Mouse (Mus musculus) midbrain, embryonic 14.5 days (tissue): ENCODE measurements around the gene Lrrk2. TPM values are rescaled to one million over a fixed set of nuclear protein-coding genes. Genes with fewer than 3 reads are reported as not detected.

Experiments used
- ATAC-seq: fragments of 200-750 bp; cut with Nextera tagmentation; 2 replicates; pipeline ENCODE4 v1.8.0; 2017; ENCODE audit warnings: moderate number of reproducible peaks, moderate library complexity; ENCODE audit not compliant: low FRiP score, low TSS enrichment
- DNase-seq: peaks from one replicate; pipeline ENCODE4 v3.0.0-alpha.2; 2015
- H3K27ac ChIP-seq: fragments of 300-500 bp; sonication (generic); replicated peaks from 2 replicates; pipeline ENCODE4 v1.5.1; 2014; ENCODE audit warnings: mild to moderate bottlenecking, low read depth, low read length, moderate library complexity
- H3K27me3 ChIP-seq: fragments of 300-500 bp; sonication (generic); 2 replicates; pipeline ENCODE4 v1.6.1; 2014; ENCODE audit warnings: low read length, control low read depth, mixed read lengths; ENCODE audit not compliant: control insufficient read depth, insufficient read depth
- H3K36me3 ChIP-seq: fragments of 300-500 bp; sonication (generic); 2 replicates; pipeline ENCODE4 v1.6.1; 2014; ENCODE audit warnings: low read length, control low read depth; ENCODE audit not compliant: control insufficient read depth, insufficient read depth
- H3K4me1 ChIP-seq: fragments of 300-500 bp; sonication (generic); 2 replicates; pipeline ENCODE4 v1.6.1; 2014; ENCODE audit warnings: mild to moderate bottlenecking, antibody characterized with exemption, low read length, control low read depth; ENCODE audit not compliant: control insufficient read depth, insufficient read depth
- H3K4me2 ChIP-seq: fragments of 300-500 bp; sonication (generic); 2 replicates; pipeline ENCODE4 v1.6.1; 2014; ENCODE audit warnings: mild to moderate bottlenecking, low read length, moderate library complexity
- H3K4me3 ChIP-seq: fragments of 300-500 bp; sonication (generic); replicated peaks from 2 replicates; pipeline ENCODE4 v1.5.1; 2014; ENCODE audit warnings: low read depth, low read length
- H3K9ac ChIP-seq: fragments of 300-500 bp; sonication (generic); replicated peaks from 2 replicates; pipeline ENCODE4 v1.6.1; 2014; ENCODE audit warnings: mild to moderate bottlenecking, low read length, moderate library complexity
- H3K9me3 ChIP-seq: fragments of 300-500 bp; sonication (generic); 2 replicates; pipeline ENCODE4 v1.6.1; 2016; ENCODE audit warnings: low read length, control low read depth, mixed read lengths; ENCODE audit not compliant: control insufficient read depth
- WGBS: fragments of 180-500 bp; shearing (Covaris S2); extraction: QIAGEN DNeasy Blood & Tissue Kit; methylation state at CpG from one replicate; pipeline ENCODE4 v1.1.7; 2014; 5-methylcytosine and 5-hydroxymethylcytosine counted together
- polyA plus RNA-seq: library from polyadenylated mRNA; unstranded; fragments of >200 nt; fragmentation: Nextera tagmentation; extraction: Ambion mirVana; gene quantifications from 2 replicates; pipeline ENCODE4 v1.2.1, GENCODE M21; 2014

Gene Lrrk2
- polyA plus RNA-seq = 1.5 and 1.8 TPM in 2 replicates

- peak within 1 kb of the TSS; percentile 51 for H3K9ac ChIP-seq
- H3K4me3 ChIP-seq = peak within 1 kb of the TSS; percentile 46
- H3K27me3 ChIP-seq = peaks cover 2% of the 10 kb centered on the region; the same call in 1 of the 2 replicates
- peak within 1 kb of the TSS; percentile 77 for H3K4me2 ChIP-seq
- WGBS = 2% methylated on average over 40 of the region's 40 CpGs
- H3K27ac ChIP-seq = peak within 1 kb of the TSS; percentile 49; the same call in 1 of the 2 replicates
- H3K36me3 ChIP-seq = no peaks in the 10 kb centered on the region
- no peaks in the 10 kb centered on the region for H3K9me3 ChIP-seq
- DNase-seq = peak; percentile 79
- H3K4me1 ChIP-seq = no peaks in the 10 kb centered on the region
- peak; percentile 93 for ATAC-seq
These were observed at the start of gene Lrrk2 for GRCm38 (mm10) chr15:91672645-91673568. Gene Lrrk2 (plus strand): TSS chr15:91673175.

GRCm38 (mm10) chr15:91624475-91624874 is 48.5 kb upstream of the Lrrk2 start:
- H3K4me3 ChIP-seq = no peak overlapping the region
- no peak overlapping the region for H3K9ac ChIP-seq
- DNase-seq (no peak), ATAC-seq (no peak)
- no peak overlapping the region for H3K27ac ChIP-seq
- H3K4me1 ChIP-seq = no peaks in the 10 kb centered on the region
- H3K27me3 ChIP-seq = no peaks in the 10 kb centered on the region
- no peaks in the 10 kb centered on the region for H3K36me3 ChIP-seq
- WGBS = 89% methylated on average over 2 of the region's 2 CpGs
- H3K9me3 ChIP-seq = no peaks in the 10 kb centered on the region
- H3K4me2 ChIP-seq = no peak overlapping the region

- Histone ChIP-seq H3K4me2 (no peak overlapping the region), H3K36me3 (no peaks in the 10 kb centered on the region), H3K4me1 (no peaks in the 10 kb centered on the region), H3K4me3 (no peak overlapping the region), H3K9ac (no peak overlapping the region), H3K9me3 (no peaks in the 10 kb centered on the region), H3K27me3 (no peaks in the 10 kb centered on the region), H3K27ac (no peak overlapping the region)
- ATAC-seq (no peak), DNase-seq (no peak)
- 80% methylated on average over 3 of the region's 3 CpGs for WGBS
These were observed 43.8 kb upstream of the Lrrk2 start for GRCm38 (mm10) chr15:91629137-91629536.

- Histone ChIP-seq H3K36me3 (no peaks in the 10 kb centered on the region), H3K4me1 (no peaks in the 10 kb centered on the region), H3K9me3 (no peaks in the 10 kb centered on the region), H3K27ac (no peak overlapping the region), H3K4me3 (no peak overlapping the region), H3K9ac (no peak overlapping the region), H3K27me3 (no peaks in the 10 kb centered on the region), H3K4me2 (no peak overlapping the region)
- ATAC-seq (no peak), DNase-seq (no peak)
- WGBS = 86% methylated on average over 4 of the region's 4 CpGs
These were observed 40.5 kb upstream of the Lrrk2 start for GRCm38 (mm10) chr15:91632473-91632872.

- 81% methylated on average over 9 of the region's 9 CpGs for WGBS
- Histone ChIP-seq H3K4me1 (no peaks in the 10 kb centered on the region), H3K4me2 (no peak overlapping the region), H3K27ac (no peak overlapping the region), H3K36me3 (no peaks in the 10 kb centered on the region), H3K9ac (no peak overlapping the region), H3K9me3 (no peaks in the 10 kb centered on the region), H3K27me3 (no peaks in the 10 kb centered on the region), H3K4me3 (no peak overlapping the region)
- DNase-seq = no peak
- ATAC-seq = no peak
These were observed 39.9 kb upstream of the Lrrk2 start for GRCm38 (mm10) chr15:91633051-91633450.

GRCm38 (mm10) chr15:91633806-91634205 is 39.2 kb upstream of the Lrrk2 start:
- Histone ChIP-seq H3K27ac (no peak overlapping the region), H3K4me3 (no peak overlapping the region), H3K27me3 (no peaks in the 10 kb centered on the region), H3K4me2 (no peak overlapping the region), H3K36me3 (no peaks in the 10 kb centered on the region), H3K4me1 (no peaks in the 10 kb centered on the region), H3K9ac (no peak overlapping the region), H3K9me3 (no peaks in the 10 kb centered on the region)
- DNase-seq = no peak
- ATAC-seq = no peak
- 76% methylated on average over 6 of the region's 6 CpGs for WGBS

GRCm38 (mm10) chr15:91634236-91634635 is 38.7 kb upstream of the Lrrk2 start:
- Histone ChIP-seq H3K4me3 (no peak overlapping the region), H3K27ac (no peak overlapping the region), H3K36me3 (no peaks in the 10 kb centered on the region), H3K4me1 (no peaks in the 10 kb centered on the region), H3K27me3 (no peaks in the 10 kb centered on the region), H3K9ac (no peak overlapping the region), H3K9me3 (no peaks in the 10 kb centered on the region), H3K4me2 (no peak overlapping the region)
- ATAC-seq (no peak), DNase-seq (no peak)
- WGBS = 84% methylated on average over 8 of the region's 8 CpGs

GRCm38 (mm10) chr15:91641631-91642030 is 31.3 kb upstream of the Lrrk2 start:
- ATAC-seq (no peak), DNase-seq (no peak)
- Histone ChIP-seq H3K4me1 (no peaks in the 10 kb centered on the region), H3K9ac (no peak overlapping the region), H3K9me3 (no peaks in the 10 kb centered on the region), H3K36me3 (no peaks in the 10 kb centered on the region), H3K4me3 (no peak overlapping the region), H3K27me3 (no peaks in the 10 kb centered on the region), H3K27ac (no peak overlapping the region), H3K4me2 (no peak overlapping the region)
- 81% methylated on average over 3 of the region's 3 CpGs for WGBS
